Mouse (Mus musculus): ENCODE measurements at regions not wholly inside any gene's neighbourhood (a gene's known extent, or its start where the extent isn't known, plus 50 kb on each side); places are given as distances from the start of the nearest gene placed in this dataset.
"Not testable (repeated sequence)": the region's sequence is repeated elsewhere in the genome, so short reads cannot be mapped to it uniquely, and the experiment has no call there.

- no peak for DNase-seq
These were observed 212.1 kb downstream of the Adgrg6 start for GRCm38 (mm10) chr10:14333344-14333743.

GRCm38 (mm10) chr10:14332688-14333117 lies 212.8 kb downstream of the Adgrg6 start:
- DNase-seq = peak; percentile 86 to 92

- no peak for DNase-seq
These were observed 216.6 kb downstream of the Adgrg6 start for GRCm38 (mm10) chr10:14328846-14329245.

GRCm38 (mm10) chr10:14326229-14326628 lies 219.2 kb downstream of the Adgrg6 start:
- DNase-seq = no peak

GRCm38 (mm10) chr10:14321503-14321902 lies 224.0 kb downstream of the Adgrg6 start:
- peak; percentile 89 to 92 for DNase-seq

- no peak for DNase-seq
These were observed 230.2 kb downstream of the Adgrg6 start for GRCm38 (mm10) chr10:14315232-14315631.

- no peak for DNase-seq
These were observed 230.9 kb downstream of the Adgrg6 start for GRCm38 (mm10) chr10:14314607-14315006.

GRCm38 (mm10) chr10:14314004-14314581 lies 231.4 kb downstream of the Adgrg6 start:
- no peak for DNase-seq

- no peak for DNase-seq
These were observed 232.5 kb downstream of the Adgrg6 start for GRCm38 (mm10) chr10:14312959-14313358.

- DNase-seq = no peak
These were observed 233.5 kb downstream of the Adgrg6 start for GRCm38 (mm10) chr10:14311962-14312361.

GRCm38 (mm10) chr10:14306811-14307210 lies 238.6 kb downstream of the Adgrg6 start:
- DNase-seq = no peak

- DNase-seq = no peak
These were observed 242.0 kb downstream of the Adgrg6 start for GRCm38 (mm10) chr10:14303476-14303875.

- DNase-seq = no peak
These were observed 249.3 kb downstream of the Adgrg6 start for GRCm38 (mm10) chr10:14296147-14296546.

GRCm38 (mm10) chr10:14292701-14293100 lies 252.8 kb downstream of the Adgrg6 start:
- DNase-seq = not testable (repeated sequence)

GRCm38 (mm10) chr10:14287551-14287950 lies 257.9 kb downstream of the Adgrg6 start:
- no peak for DNase-seq

- no peak for DNase-seq
These were observed 268.8 kb downstream of the Adgrg6 start for GRCm38 (mm10) chr10:14276631-14277030.

GRCm38 (mm10) chr10:14275477-14275876 lies 270.0 kb downstream of the Adgrg6 start:
- DNase-seq = no peak

GRCm38 (mm10) chr10:14270008-14270407 lies 275.5 kb downstream of the Adgrg6 start:
- DNase-seq = no peak

- no peak for DNase-seq
These were observed 277.8 kb downstream of the Adgrg6 start for GRCm38 (mm10) chr10:14267641-14268040.

- DNase-seq = no peak
These were observed 273.8 kb downstream of the Hivep2 start for GRCm38 (mm10) chr10:14239670-14240069.

- DNase-seq = peak; percentile 36 to 47
These were observed 269.2 kb downstream of the Hivep2 start for GRCm38 (mm10) chr10:14234896-14235604.

GRCm38 (mm10) chr10:14234005-14234602 lies 268.2 kb downstream of the Hivep2 start:
- DNase-seq = no peak

- DNase-seq = no peak
These were observed 267.5 kb downstream of the Hivep2 start for GRCm38 (mm10) chr10:14233335-14233734.

GRCm38 (mm10) chr10:14231464-14231863 lies 265.6 kb downstream of the Hivep2 start:
- no peak for DNase-seq
